Mouse (Mus musculus): ENCODE data around the gene Apobec3. TPM values are rescaled to one million over a fixed set of nuclear protein-coding genes. Genes with fewer than 3 reads are reported as not detected.
"Not testable (repeated sequence)": the region's sequence is repeated elsewhere in the genome, so short reads cannot be mapped to it uniquely, and the experiment has no call there.

Gene Apobec3
- polyA plus RNA-seq, 1 experiment from 2014 or later: 19.8 TPM

- no peak for TF ChIP-seq CTCF (IDR thresholded peaks at IDR 0.05; ENCODE audit: low read depth)
- H3K27ac ChIP-seq (ENCODE audit: low read depth): no peak overlapping the region
- no peaks in the 10 kb centered on the region for H3K4me1 ChIP-seq (ENCODE audit: insufficient read depth)
- DNase-seq: peak; percentile 34
- no peak overlapping the region for H3K4me2 ChIP-seq
- H3K9me3 ChIP-seq (ENCODE audit: low read depth, low read length): no peaks in the 10 kb centered on the region
- H3K27me3 ChIP-seq (ENCODE audit: insufficient read depth, low read length): peaks cover 14% of the 10 kb centered on the region; the same call in 1 of the 2 replicates
- no peak overlapping the region for H3K4me3 ChIP-seq (ENCODE audit: low read depth, low read length)
- WGBS: 58% methylated on average over 9 of the region's 9 CpGs
- H3K36me3 ChIP-seq (ENCODE audit: insufficient read depth): no peaks in the 10 kb centered on the region
- no peak for ATAC-seq (ENCODE audit: insufficient read depth)
- H3K9ac ChIP-seq: no peak overlapping the region
Measured at GRCm38 (mm10) chr15:79896080-79896725, 4.7 kb downstream of the Apobec3 start.

GRCm38 (mm10) chr15:79898988-79899387 is 7.5 kb downstream of the Apobec3 start:
- 72% methylated on average over 5 of the region's 5 CpGs for WGBS

GRCm38 (mm10) chr15:79899828-79900510 is 8.5 kb downstream of the Apobec3 start:
- H3K9me3 ChIP-seq (ENCODE audit: low read depth, low read length): no peaks in the 10 kb centered on the region
- H3K4me1 ChIP-seq (ENCODE audit: insufficient read depth): no peaks in the 10 kb centered on the region
- WGBS: 66% methylated on average over 6 of the region's 6 CpGs
- no peaks in the 10 kb centered on the region for H3K27me3 ChIP-seq (ENCODE audit: insufficient read depth, low read length)
- no peak overlapping the region for H3K27ac ChIP-seq (ENCODE audit: low read depth)
- ATAC-seq (ENCODE audit: insufficient read depth): no peak
- DNase-seq: no peak
- H3K4me2 ChIP-seq: no peak overlapping the region
- no peaks in the 10 kb centered on the region for H3K36me3 ChIP-seq (ENCODE audit: insufficient read depth)
- H3K9ac ChIP-seq: no peak overlapping the region
- no peak for TF ChIP-seq CTCF (IDR thresholded peaks at IDR 0.05; ENCODE audit: low read depth)
- no peak overlapping the region for H3K4me3 ChIP-seq (ENCODE audit: low read depth, low read length)

More at GRCm38 (mm10) chr15:79898988-79899387, 7.5 kb downstream of the Apobec3 start:
- H3K4me2 ChIP-seq: no peak overlapping the region
- DNase-seq: no peak
- no peak overlapping the region for H3K27ac ChIP-seq (ENCODE audit: low read depth)
- H3K4me3 ChIP-seq (ENCODE audit: low read depth, low read length): no peak overlapping the region
- H3K27me3 ChIP-seq (ENCODE audit: insufficient read depth, low read length): no peaks in the 10 kb centered on the region
- H3K9me3 ChIP-seq (ENCODE audit: low read depth, low read length): no peaks in the 10 kb centered on the region
- TF ChIP-seq CTCF (IDR thresholded peaks at IDR 0.05; ENCODE audit: low read depth): no peak
- H3K36me3 ChIP-seq (ENCODE audit: insufficient read depth): no peaks in the 10 kb centered on the region
- no peak overlapping the region for H3K9ac ChIP-seq
- no peak for ATAC-seq (ENCODE audit: insufficient read depth)
- no peaks in the 10 kb centered on the region for H3K4me1 ChIP-seq (ENCODE audit: insufficient read depth)

- no peak overlapping the region for H3K9ac ChIP-seq
- H3K36me3 ChIP-seq (ENCODE audit: insufficient read depth): 0 out of 2 replicates have a peak, but pooled peaks cover under 1% of the 10 kb centered on the region
- H3K4me2 ChIP-seq: no peak overlapping the region
- no peaks in the 10 kb centered on the region for H3K27me3 ChIP-seq (ENCODE audit: insufficient read depth, low read length)
- H3K27ac ChIP-seq (ENCODE audit: low read depth): no peak overlapping the region
- no peaks in the 10 kb centered on the region for H3K9me3 ChIP-seq (ENCODE audit: low read depth, low read length)
- ATAC-seq (ENCODE audit: insufficient read depth) (no peak), DNase-seq (no peak)
- H3K4me1 ChIP-seq (ENCODE audit: insufficient read depth): no peaks in the 10 kb centered on the region
- no peak for TF ChIP-seq CTCF (IDR thresholded peaks at IDR 0.05; ENCODE audit: low read depth)
- H3K4me3 ChIP-seq (ENCODE audit: low read depth, low read length): no peak overlapping the region
- WGBS: 61% methylated on average over 7 of the region's 7 CpGs
Measured at GRCm38 (mm10) chr15:79900751-79901150, 9.3 kb downstream of the Apobec3 start.

GRCm38 (mm10) chr15:79901399-79901798 is 9.9 kb downstream of the Apobec3 start:
- no peak overlapping the region for H3K4me3 ChIP-seq (ENCODE audit: low read depth, low read length)
- H3K4me2 ChIP-seq: no peak overlapping the region
- H3K27ac ChIP-seq (ENCODE audit: low read depth): no peak overlapping the region
- no peak overlapping the region for H3K9ac ChIP-seq
- H3K9me3 ChIP-seq (ENCODE audit: low read depth, low read length): no peaks in the 10 kb centered on the region
- 0 out of 2 replicates have a peak, but pooled peaks cover 3% of the 10 kb centered on the region for H3K36me3 ChIP-seq (ENCODE audit: insufficient read depth)
- WGBS: 69% methylated on average over 2 of the region's 2 CpGs
- no peaks in the 10 kb centered on the region for H3K4me1 ChIP-seq (ENCODE audit: insufficient read depth)
- TF ChIP-seq CTCF (IDR thresholded peaks at IDR 0.05; ENCODE audit: low read depth): no peak
- DNase-seq (no peak), ATAC-seq (ENCODE audit: insufficient read depth) (no peak)
- no peaks in the 10 kb centered on the region for H3K27me3 ChIP-seq (ENCODE audit: insufficient read depth, low read length)

GRCm38 (mm10) chr15:79903081-79903480 is 11.6 kb downstream of the Apobec3 start:
- H3K4me2 ChIP-seq; ATAC-seq (ENCODE audit: insufficient read depth); H3K9ac ChIP-seq; H3K9me3 ChIP-seq (ENCODE audit: low read depth, low read length); H3K36me3 ChIP-seq (ENCODE audit: insufficient read depth); H3K27me3 ChIP-seq (ENCODE audit: insufficient read depth, low read length); H3K4me3 ChIP-seq (ENCODE audit: low read depth, low read length); H3K4me1 ChIP-seq (ENCODE audit: insufficient read depth); DNase-seq; H3K27ac ChIP-seq (ENCODE audit: low read depth): not testable (repeated sequence)
- 90% methylated on average over 8 of the region's 8 CpGs for WGBS

GRCm38 (mm10) chr15:79903963-79904362 is 12.5 kb downstream of the Apobec3 start:
- no peak overlapping the region for H3K9ac ChIP-seq
- H3K9me3 ChIP-seq (ENCODE audit: low read depth, low read length): no peaks in the 10 kb centered on the region
- ATAC-seq (ENCODE audit: insufficient read depth) (no peak), DNase-seq (no peak)
- no peak for TF ChIP-seq CTCF (IDR thresholded peaks at IDR 0.05; ENCODE audit: low read depth)
- H3K4me2 ChIP-seq: no peak overlapping the region
- no peak overlapping the region for H3K27ac ChIP-seq (ENCODE audit: low read depth)
- H3K4me1 ChIP-seq (ENCODE audit: insufficient read depth): no peaks in the 10 kb centered on the region
- H3K36me3 ChIP-seq (ENCODE audit: insufficient read depth): 0 out of 2 replicates have a peak, but pooled peaks cover 3% of the 10 kb centered on the region
- no peak overlapping the region for H3K4me3 ChIP-seq (ENCODE audit: low read depth, low read length)
- H3K27me3 ChIP-seq (ENCODE audit: insufficient read depth, low read length): no peaks in the 10 kb centered on the region

GRCm38 (mm10) chr15:79904678-79905077 is 13.2 kb downstream of the Apobec3 start:
- ATAC-seq (ENCODE audit: insufficient read depth); H3K4me2 ChIP-seq; DNase-seq: not testable (repeated sequence)

More at GRCm38 (mm10) chr15:79904678-79905077, 13.2 kb downstream of the Apobec3 start:
- not testable (repeated sequence) for H3K9ac ChIP-seq; H3K9me3 ChIP-seq (ENCODE audit: low read depth, low read length); H3K4me1 ChIP-seq (ENCODE audit: insufficient read depth); H3K27ac ChIP-seq (ENCODE audit: low read depth); H3K4me3 ChIP-seq (ENCODE audit: low read depth, low read length); H3K36me3 ChIP-seq (ENCODE audit: insufficient read depth); H3K27me3 ChIP-seq (ENCODE audit: insufficient read depth, low read length)
- WGBS: 84% methylated on average over 11 of the region's 11 CpGs

Measured in lung, embryonic 14.5 days (tissue).